ENCODE assay signal across 29 mouse cellular contexts in the genomic region with DNA sequence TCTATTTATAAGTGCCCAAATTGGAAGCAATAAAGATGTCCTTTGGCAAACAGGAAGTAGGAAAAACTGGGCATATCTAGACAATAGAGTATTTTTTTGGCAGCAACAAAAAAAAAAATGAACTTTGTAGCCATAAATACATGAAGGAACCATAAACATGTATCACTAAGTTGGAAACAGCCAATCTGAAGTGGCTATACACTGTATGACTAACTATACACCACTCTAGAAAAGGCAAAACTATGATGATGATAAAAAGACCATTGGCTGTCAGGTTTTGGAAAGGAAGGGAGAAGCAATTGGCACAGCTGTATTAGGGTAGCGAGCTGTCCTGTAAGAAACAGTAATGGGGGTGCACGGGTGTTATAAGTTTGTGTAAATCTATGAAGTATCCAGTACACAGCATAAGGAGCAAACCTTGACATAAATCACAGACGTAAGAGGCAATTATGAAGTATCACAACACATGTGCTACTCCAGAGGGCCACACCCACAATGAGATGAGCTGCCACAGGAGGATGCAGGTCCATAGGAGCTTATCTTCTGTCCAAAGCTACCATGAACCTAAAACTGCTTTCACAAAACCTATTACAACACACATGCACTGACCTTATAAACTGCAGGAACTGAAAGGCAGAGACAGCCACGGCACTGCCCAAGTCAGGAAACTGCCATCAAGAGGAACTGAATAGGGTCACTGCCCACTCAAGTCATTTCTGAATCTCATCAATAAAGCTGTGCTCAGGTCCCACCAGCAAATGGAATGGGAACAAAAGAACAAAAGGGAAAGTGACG. TPM values are rescaled to one million over a fixed set of nuclear protein-coding genes. Genes with fewer than 3 reads are reported as not detected.
DNase-seq lines count a peak whose midpoint lies in the region; ATAC-seq lines count a peak whose summit lies in the region.
"Had no signal": no experiment of that assay in that cellular context is flagged by ENCODE, and none has a peak within 500 bp of the region (broad histone marks: within the 10 kb centered on the region; RNA-seq: fewer than 3 reads in every experiment).

No protein-coding gene starts in this region.

- H3K36me3 ChIP-seq in limb, embryonic 13.5 days = peaks cover 26% of the 10 kb centered on the region
- peaks cover 30% of the 10 kb centered on the region for H3K36me3 ChIP-seq in limb, embryonic 10.5 days

- H3K27ac ChIP-seq in limb, embryonic 13.5 days = no peak overlapping the region
- no peak overlapping the region for H3K27ac ChIP-seq in limb, embryonic 10.5 days
- H3K27ac ChIP-seq: embryonic facial prominence, embryonic 15.5 days; forebrain, embryonic 12.5 days; heart, embryonic 10.5 days; hindbrain, embryonic 12.5 days had no signal

- H3K4me3 ChIP-seq in limb, embryonic 13.5 days = no peak overlapping the region
- H3K4me3 ChIP-seq in limb, embryonic 10.5 days = no peak overlapping the region
- H3K4me3 ChIP-seq: embryonic facial prominence, embryonic 15.5 days; forebrain, embryonic 12.5 days; heart, embryonic 10.5 days; hindbrain, embryonic 12.5 days had no signal

- DNase-seq in limb, embryonic 10.5 days (ENCODE audit: low spot score) = no peak
- DNase-seq in 416B (ENCODE audit: low read depth) = peak; percentile 22
- no peak for DNase-seq in urinary bladder, postnatal 14 days (ENCODE audit: low spot score)
- DNase-seq: adrenal gland, adult 8-10 months; B cell, adult 2 months; cerebellum, adult 11 months; cerebellum, adult 8-10 months; cerebellum, postnatal 14 days; embryo, embryonic 11 days; forebrain, postnatal 0 days; gastrocnemius, postnatal 14 days; heart, postnatal 10 days; heart, postnatal 4 days had no signal

- H3K9ac ChIP-seq in limb, embryonic 13.5 days = 0 out of 2 replicates have a peak overlapping the region, but pooled peaks have one; percentile 26
- H3K9ac ChIP-seq: embryonic facial prominence, embryonic 15.5 days; forebrain, embryonic 12.5 days; forebrain, postnatal 0 days; hindbrain, embryonic 12.5 days had no signal

- no peaks in the 10 kb centered on the region for H3K4me1 ChIP-seq in limb, embryonic 13.5 days
- no peaks in the 10 kb centered on the region for H3K4me1 ChIP-seq in limb, embryonic 10.5 days
- H3K4me1 ChIP-seq: embryonic facial prominence, embryonic 15.5 days had no signal

- 79% methylated on average over 5 of the region's 5 CpGs for WGBS in limb, embryonic 13.5 days
- 87% methylated on average over 5 of the region's 5 CpGs for WGBS in limb, embryonic 10.5 days

- H3K27me3 ChIP-seq in limb, embryonic 13.5 days = no peaks in the 10 kb centered on the region
- no peaks in the 10 kb centered on the region for H3K27me3 ChIP-seq in limb, embryonic 10.5 days (ENCODE audit: low read depth, poor library complexity, severe bottlenecking)
- H3K27me3 ChIP-seq: embryonic facial prominence, embryonic 15.5 days; forebrain, embryonic 12.5 days; hindbrain, embryonic 12.5 days had no signal

- H3K9me3 ChIP-seq in limb, embryonic 13.5 days = no peaks in the 10 kb centered on the region
- H3K9me3 ChIP-seq in limb, embryonic 10.5 days (replicated peaks) = no peaks in the 10 kb centered on the region
- H3K9me3 ChIP-seq: embryonic facial prominence, embryonic 15.5 days; forebrain, embryonic 12.5 days; G1E; heart, embryonic 10.5 days; hindbrain, embryonic 12.5 days had no signal

- no peak for ATAC-seq in limb, embryonic 13.5 days (ENCODE audit: low FRiP score, low read depth)
- peak; percentile 34; the same call in 1 of the 2 replicates for ATAC-seq in granulocyte monocyte progenitor cell, adult 5-6 weeks (replicated peaks; ENCODE audit: poor library complexity, severe bottlenecking)
- ATAC-seq in monocyte, adult 5-6 weeks (replicated peaks; ENCODE audit: insufficient number of reproducible peaks, low FRiP score, low TSS enrichment, poor library complexity, severe bottlenecking) = peak; percentile 67
- ATAC-seq in erythroblast, adult 5-6 weeks (replicated peaks; ENCODE audit: low FRiP score, poor library complexity, severe bottlenecking) = no peak
- ATAC-seq: CD4-positive, CD25-positive, alpha-beta regulatory T cell, adult 4 months; forebrain, postnatal 0 days; hindbrain, embryonic 16.5 days had no signal

- no peak overlapping the region for H3K4me2 ChIP-seq in limb, embryonic 13.5 days (replicated peaks)
- H3K4me2 ChIP-seq: embryonic facial prominence, embryonic 15.5 days; forebrain, embryonic 12.5 days; hindbrain, embryonic 12.5 days had no signal

RNA-seq across cellular contexts. Expression of gene Cyp2d26, which starts 13.1 kb away (rescaled TPM):
- polyA plus RNA-seq in limb, embryonic 13.5 days (2015; fragmentation: Nextera tagmentation; extraction: Ambion mirVana) = not detected in 2 replicates
- polyA plus RNA-seq in limb, embryonic 10.5 days (2016; fragmentation: Nextera tagmentation; extraction: Ambion mirVana) = not detected in 2 replicates
- not detected in 2 replicates for total RNA-seq in granulocyte monocyte progenitor cell, adult 5-6 weeks (2014; fragmentation: Nextera tagmentation)
- not detected in 2 replicates for total RNA-seq in granulocyte monocyte progenitor cell, adult 5-6 weeks (2017)
- total RNA-seq in monocyte, adult 5-6 weeks (2017) = not detected in 3 replicates
- total RNA-seq in erythroblast, adult 5-6 weeks (2015; ENCODE audit: low replicate concordance) = not detected in 2 replicates
- not detected in 2 replicates for total RNA-seq in erythroblast, adult 5-6 weeks (2017; ENCODE audit: low replicate concordance)
- total RNA-seq: common myeloid progenitor, adult 5-6 weeks; forebrain, postnatal 0 days; gastrocnemius, postnatal 14 days; heart, postnatal 10 days; heart, postnatal 4 days had no signal
- polyA plus RNA-seq: embryonic facial prominence, embryonic 11.5 days; embryonic facial prominence, embryonic 15.5 days; forebrain, embryonic 12.5 days; forebrain, postnatal 0 days; G1E; heart, embryonic 14.5 days; hindbrain, embryonic 12.5 days; hindbrain, embryonic 16.5 days had no signal

RNA-seq across cellular contexts. Expression of gene Cyp2d40, which starts 43.2 kb away (rescaled TPM):
- not detected in 2 replicates for polyA plus RNA-seq in limb, embryonic 13.5 days (2015; fragmentation: Nextera tagmentation; extraction: Ambion mirVana)
- not detected in 2 replicates for polyA plus RNA-seq in limb, embryonic 10.5 days (2016; fragmentation: Nextera tagmentation; extraction: Ambion mirVana)
- not detected in 2 replicates for total RNA-seq in granulocyte monocyte progenitor cell, adult 5-6 weeks (2014; fragmentation: Nextera tagmentation)
- total RNA-seq in granulocyte monocyte progenitor cell, adult 5-6 weeks (2017) = not detected in 2 replicates
- total RNA-seq in monocyte, adult 5-6 weeks (2017) = not detected in 3 replicates
- total RNA-seq in erythroblast, adult 5-6 weeks (2015; ENCODE audit: low replicate concordance) = not detected in 2 replicates
- total RNA-seq in erythroblast, adult 5-6 weeks (2017; ENCODE audit: low replicate concordance) = not detected in 2 replicates
- total RNA-seq: adrenal gland, adult 8-10 months; common myeloid progenitor, adult 5-6 weeks; forebrain, postnatal 0 days; G1E; gastrocnemius, adult 18-20 months; gastrocnemius, postnatal 14 days; heart, postnatal 10 days; heart, postnatal 4 days had no signal
- polyA plus RNA-seq: CD4-positive, CD25-positive, alpha-beta regulatory T cell, adult 4 months; embryonic facial prominence, embryonic 11.5 days; embryonic facial prominence, embryonic 15.5 days; forebrain, embryonic 12.5 days; forebrain, postnatal 0 days; G1E; gonadal fat pad, adult 2 months; heart, embryonic 10.5 days; heart, embryonic 14.5 days; hindbrain, embryonic 12.5 days; hindbrain, embryonic 16.5 days had no signal

Comparison
In these comparisons a context has a peak if more than half of its experiments do, and no peak if none do; other contexts are left out.
1. ATAC-seq: peak in granulocyte monocyte progenitor cell, adult 5-6 weeks (single experiment) and monocyte, adult 5-6 weeks (single experiment); none in limb, embryonic 13.5 days (single experiment) and erythroblast, adult 5-6 weeks (single experiment).